Mouse (Mus musculus) testis, postnatal 14 days (tissue): ENCODE measurements around the gene Dlx3.

Source experiments
- DNase-seq: peaks from one replicate; pipeline ENCODE4 v3.0.0; 2021; ENCODE audit warnings: low spot score

Gene Dlx3

DNA sequence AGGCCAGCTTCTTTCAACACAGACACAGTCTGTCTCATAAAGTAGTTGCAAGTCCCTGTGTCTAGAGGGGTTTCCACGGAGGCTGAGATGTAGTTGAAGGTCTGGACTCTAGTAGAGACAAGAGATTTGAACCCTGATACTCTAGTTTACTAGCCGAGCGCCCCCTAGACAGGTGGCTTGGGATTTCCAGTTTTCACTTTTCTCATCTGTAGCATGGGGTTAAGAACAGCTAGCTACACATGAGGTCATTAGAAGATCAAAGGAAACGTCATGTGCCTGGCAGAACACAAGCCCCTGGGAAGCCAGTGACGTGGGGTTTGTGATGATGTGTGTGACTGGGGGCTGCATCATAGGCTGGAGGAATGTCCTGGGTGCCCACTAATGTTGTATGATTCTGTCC is 37.4 kb downstream of the Dlx3 start:
- no peak for DNase-seq

DNA sequence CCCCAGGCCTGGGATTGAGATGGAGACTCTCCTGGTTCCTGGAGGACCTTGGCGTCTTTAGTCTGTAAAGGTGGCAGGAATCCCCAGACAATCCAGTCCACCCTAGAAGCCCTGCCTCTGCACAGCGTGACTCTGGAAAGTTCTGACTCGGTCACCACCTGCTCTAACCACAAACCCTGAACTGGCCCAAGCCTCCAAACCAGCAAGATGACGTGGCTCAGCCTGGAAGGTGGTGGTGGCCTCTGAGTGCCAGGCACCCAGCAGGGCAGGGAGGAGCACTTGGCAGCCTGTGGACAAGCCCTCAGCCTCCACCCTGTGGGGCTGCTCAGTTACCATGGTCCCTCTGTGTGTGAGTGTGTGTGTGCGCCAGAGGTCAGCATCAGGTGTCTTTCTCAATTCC is 38.0 kb downstream of the Dlx3 start:
- DNase-seq, result no peak

DNA sequence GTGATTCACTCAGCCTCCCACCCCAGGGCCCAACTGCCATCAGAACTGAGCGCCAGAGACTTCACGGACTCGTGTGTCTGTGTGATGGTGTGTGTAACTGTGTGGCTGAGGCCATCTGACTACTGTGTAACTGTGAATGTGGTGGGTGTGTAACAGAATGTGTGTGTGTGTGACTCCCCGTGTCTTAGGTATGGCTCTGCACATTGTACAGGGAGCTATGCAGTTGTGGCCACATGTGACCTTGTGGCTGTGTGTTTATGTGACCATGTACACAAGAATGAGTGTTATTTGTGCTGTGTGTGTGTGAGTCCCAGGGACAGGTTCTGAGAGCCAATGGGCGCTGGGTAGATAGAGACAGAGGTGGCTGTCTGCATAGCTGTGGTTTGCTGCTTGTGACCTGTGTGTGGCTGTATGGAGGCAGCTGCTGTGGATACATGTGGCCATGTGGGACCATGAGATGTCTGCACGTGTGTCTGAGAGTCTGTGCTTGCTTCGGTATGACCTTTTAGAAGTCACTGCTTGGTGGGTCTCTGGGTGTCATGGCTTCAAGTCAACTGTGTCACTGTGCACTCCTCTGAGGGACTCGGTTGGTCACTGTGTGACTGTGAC is 39.9 kb downstream of the Dlx3 start:
- DNase-seq, result no peak

DNA sequence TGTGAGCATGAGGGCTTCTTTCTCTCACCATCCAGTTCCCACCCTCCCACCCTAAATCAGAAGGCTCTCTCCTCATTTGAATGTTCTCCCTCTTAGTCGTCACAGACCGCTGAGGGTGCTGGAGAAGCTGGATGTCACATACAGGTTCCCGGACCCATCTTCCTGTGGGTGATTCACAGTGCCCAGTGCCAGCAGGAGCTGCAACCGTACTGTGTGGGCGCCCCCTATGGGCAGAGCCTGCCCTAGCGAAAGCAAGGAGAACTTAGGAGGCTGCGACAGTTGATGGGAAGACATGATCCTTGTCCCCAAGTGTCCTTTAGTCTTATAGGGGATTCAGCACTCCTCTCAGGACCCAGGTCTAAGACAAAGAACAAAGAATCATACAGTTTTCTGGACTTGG is 40.8 kb downstream of the Dlx3 start:
- DNase-seq, result no peak

DNA sequence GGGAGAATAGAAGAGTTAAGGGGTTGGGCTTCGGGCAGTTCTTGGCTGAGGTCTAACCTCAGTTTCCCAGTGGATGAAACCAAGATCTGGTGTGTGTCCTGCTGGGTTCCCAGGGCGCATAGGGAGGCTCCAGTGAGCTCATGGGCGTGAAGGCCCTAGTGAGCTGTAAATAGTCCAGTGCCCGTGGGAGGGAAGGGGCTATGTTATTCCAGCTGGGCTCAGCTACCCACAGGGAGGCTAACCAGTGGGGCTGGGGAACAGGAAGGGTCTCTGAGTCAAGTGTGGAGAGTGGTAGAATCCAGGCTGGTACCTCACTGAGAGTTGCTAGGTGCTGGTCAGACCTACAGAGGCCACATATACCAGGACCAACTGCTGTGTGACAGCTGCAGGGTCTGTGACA is 41.8 kb downstream of the Dlx3 start:
- DNase-seq, result no peak

DNA sequence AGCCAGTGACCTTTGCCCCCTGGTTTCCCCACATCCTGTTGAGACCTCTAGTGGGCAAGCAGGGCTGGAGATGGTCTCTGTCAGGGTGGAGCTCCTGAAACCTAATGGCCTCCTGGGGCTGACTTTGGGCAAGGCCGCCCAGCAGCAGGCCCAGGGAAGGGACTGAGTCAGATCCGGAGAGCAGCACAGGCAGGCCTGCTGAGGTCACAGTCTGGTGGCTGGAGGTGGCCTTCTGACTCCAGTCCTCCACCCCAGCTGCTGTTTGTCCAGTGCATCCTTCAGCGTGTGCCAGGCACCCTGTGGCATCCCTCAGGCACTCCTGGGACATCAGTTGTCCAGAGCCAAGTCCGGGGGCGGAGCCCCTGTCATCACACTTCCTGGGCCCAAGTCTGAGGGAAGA is 45.9 kb downstream of the Dlx3 start:
- DNase-seq, result no peak
